Mouse (Mus musculus) yolk sac, embryonic 10.5 days (tissue): ENCODE results near the gene Flt3l.
"Not testable (repeated sequence)": the region's sequence is repeated elsewhere in the genome, so short reads cannot be mapped to it uniquely, and the experiment has no call there.

ENCODE experiments used
- DNase-seq: peaks from one replicate; pipeline ENCODE4 v3.0.0-alpha.2; 2017; ENCODE audit warnings: low spot score

Gene Flt3l

DNA sequence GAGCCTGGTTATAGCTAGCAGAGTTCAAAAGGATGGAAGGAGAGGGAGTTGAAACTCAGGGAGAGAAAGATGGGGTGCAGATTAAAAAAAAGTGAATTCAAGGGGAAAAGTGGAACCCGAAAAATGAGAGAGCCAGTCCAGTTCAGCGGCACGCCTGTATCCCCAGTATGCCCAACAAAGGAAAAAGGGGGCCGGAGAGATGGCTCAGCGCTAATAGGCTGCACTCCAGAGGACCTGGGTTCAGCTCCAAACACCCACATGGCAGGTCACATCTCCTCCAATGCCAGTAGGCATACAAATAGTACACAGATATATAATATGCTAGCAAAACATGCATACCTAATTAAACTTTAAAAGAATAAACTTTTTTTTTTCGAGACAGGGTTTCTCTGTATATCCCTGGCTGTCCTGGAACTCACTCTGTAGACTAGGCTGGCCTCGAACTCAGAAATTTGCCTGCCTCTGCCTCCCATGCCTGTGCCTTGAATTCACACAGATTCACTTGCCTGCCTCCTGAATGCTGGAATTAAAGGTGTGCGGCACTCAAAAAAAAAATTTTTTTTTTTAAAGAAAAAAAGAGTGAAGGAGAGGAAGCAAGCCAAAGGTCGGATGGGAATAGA, 26.9 kb upstream of the Flt3l start:
- DNase-seq = no peak

DNA sequence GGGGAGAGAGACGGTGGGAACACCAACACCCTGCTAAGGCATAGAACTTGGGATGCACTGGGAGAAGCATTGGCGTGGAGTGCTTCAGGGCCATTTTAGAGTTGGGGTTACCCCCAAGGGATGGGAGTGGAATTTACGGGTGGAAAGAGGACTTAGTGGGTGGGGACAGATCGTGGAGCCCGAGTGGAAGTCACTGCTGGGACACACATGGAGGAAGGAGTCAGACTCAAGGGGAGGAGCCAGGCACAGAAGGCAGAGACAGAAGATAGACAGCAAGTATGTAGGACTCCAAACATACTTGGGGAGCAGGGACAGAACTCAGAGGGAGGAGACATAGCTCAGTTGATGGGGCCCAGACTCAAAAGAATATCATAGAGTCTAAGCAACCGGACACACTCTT, 26.3 kb upstream of the Flt3l start:
- no peak for DNase-seq

DNA sequence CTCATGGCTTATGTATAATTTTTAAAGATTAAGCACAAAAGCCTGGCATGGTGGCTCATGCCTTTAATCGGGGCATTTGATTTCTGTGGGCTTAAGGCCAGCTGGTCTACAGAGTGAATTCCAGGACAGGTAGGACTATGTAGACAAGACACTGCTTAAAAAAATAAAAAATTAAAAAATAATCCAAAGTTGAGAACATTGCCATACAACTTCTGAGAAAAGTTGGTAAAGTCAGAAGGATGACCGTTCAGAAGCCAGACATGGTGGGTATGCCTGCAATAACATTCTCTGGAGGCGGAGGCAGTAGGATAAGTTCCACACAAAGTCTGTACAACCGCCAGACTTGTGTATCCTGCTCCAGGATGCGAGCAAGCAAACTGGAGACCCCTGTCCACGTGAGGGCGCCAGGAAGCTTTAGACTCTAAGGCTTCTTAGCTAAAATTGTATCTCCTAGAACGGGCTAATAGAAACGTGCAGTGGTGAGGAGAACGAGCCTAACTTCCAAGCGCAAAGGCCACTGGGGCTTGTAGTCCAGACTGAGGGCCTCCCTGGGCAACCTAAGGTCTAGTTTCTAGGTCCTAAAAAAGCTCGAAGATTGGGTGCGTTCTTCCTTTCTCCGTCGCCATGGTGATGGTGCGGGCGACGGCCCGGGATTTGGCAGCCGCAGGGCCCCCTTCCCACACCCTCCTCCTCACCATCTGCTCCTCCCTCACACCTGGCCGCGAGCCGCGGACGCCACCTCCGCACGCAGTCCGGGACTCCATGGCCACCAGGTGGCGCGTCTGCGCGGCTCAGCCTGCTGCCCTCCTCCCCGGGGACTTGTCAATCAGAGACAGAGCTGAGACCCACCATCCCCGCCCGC, 25.6 kb upstream of the Flt3l start:
- peak; percentile 89 for DNase-seq

DNA sequence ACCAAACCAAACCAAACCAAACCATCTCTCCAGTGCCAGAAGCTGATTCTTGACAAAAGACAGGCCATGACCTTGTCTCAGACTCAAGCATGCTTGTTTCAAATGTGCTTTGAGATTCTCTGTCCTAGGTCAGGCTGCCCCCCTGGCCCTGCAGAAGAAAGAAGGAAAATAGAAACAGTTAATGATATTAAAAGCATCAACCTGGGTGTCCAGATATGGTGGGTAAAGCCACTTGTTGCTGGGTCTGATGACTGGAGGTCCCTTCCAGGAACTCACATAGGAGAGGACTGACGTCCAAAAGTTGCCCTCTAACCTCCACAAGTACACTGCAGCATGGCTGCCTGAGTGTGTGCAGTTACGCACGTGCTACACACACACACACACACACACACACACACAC, 24.6 kb upstream of the Flt3l start:
- no peak for DNase-seq

DNA sequence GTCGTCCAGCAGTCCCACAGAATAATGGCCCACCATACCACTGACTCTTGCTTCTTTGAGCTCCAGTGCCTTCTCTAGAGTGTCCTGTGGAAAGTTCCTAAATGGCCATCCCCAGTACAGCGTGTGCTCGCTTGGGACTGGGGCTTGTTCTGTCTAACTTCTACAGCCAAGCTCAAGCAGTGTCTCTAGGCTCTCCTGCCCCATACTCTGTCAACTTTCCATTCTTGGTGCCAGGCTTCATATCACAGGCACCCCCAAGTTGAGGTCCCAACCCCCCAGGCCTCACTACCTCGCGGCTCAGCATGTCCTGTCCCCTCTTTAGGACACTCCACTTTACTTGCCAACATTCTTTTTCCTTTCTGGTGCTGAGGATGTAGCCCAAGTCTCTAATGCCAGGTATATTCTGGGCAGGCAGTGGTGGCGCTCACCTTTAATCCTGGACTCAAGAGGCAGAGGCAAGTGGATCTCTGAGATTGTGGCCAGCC, 24.1 kb upstream of the Flt3l start:
- DNase-seq = no peak

DNA sequence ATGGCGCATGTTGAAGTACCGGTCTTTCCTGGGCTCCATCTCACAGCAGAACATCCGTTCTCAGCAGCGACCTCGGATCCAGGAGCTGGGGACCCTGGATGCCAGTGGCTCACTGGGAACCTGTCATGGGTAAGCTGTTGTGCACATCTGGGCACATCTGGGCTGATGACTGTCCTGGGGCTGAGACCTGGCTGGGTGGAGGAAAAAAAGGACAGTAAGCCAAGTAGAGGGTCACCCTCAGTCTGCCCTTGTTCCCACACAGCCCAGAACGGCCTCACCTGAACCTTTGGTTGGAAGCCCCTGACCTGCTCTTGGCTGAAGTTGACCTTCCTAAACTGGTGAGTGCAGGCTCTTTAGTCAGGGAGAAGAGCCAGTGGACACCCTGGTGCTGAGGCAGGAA, 22.8 kb upstream of the Flt3l start:
- no peak for DNase-seq

DNA sequence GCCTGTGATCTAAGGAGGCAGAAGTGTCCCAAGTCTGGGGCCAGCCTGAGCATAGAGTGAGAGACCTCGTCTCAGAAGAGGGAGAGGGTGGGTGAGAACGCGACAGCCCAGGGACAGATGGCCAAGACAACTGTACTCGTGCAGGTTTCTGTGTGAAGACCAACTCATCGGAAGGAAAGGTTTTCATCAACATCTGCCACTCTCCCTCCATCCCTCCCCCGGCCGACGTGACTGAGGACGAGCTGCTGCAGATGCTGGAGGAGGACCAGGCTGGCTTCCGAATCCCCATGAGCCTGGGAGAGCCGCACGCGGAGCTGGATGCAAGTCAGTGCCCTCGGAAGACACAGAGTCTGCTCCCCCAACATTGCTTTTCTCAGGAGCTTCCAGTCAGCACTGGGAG, 21.2 kb upstream of the Flt3l start:
- DNase-seq = no peak

DNA sequence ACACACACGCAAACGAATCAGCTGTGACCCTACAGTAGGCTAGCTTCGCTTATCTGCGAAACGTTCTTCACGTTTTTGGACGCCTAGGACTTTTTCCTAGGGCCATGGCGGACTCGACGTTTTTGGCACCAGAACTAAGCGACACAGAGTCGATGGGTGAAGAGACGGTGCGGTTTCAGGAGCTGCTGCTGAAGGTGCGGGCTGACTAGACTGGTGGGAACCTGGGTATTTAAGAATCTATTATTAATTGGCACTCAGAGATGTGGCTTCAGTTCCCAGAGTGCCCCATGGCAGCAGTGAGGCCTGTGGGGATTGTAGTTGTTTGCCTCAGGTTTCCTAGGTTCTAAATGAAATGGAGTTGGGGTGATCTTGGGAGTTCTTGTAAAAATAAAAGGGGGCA, 20.0 kb upstream of the Flt3l start:
- no peak for DNase-seq

DNA sequence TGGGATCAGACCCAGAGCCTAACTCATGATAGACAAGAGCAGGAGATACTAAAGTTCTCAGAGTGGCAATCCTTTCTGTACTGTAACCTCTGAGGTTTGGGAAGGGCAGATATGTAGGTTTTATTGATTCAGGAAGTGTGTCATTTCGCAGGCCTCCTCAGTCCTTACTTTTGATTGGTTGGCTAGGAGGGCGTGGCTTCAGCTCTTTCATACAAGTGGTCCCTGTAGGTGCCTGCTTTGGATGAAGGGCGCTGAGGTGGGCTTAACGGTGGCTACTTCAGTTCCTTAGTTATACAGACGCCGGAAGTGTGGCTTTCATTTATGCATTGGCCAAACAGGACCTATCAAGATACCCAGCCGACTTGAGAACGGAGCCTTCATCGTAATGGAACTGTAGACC, 19.4 kb upstream of the Flt3l start:
- DNase-seq = no peak

DNA sequence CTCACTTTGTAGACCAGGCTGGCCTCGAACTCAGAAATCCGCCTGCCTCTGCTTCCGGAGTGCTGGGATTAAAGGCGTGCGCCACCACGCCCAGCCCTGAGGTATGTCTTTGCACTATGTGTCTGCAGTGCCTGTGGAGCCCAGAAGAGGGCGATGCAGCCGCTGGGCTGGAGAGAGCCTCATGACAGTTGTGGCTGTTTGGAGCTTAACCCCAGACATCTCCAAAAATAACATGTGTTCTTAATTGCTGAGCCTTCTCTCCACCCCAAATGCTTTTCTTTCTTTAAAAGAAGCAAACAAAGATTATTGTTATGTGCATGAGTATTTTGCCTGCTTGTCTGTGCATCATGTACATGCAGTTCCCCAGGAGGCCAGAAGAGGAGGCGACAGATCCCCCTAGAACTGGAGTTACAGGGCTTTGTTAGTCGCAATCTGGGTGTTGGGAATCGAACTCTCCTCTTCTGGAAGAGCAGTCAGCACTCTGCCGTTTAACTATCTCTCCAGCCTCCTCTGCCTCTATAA, 18.8 kb upstream of the Flt3l start:
- DNase-seq = no peak

DNA sequence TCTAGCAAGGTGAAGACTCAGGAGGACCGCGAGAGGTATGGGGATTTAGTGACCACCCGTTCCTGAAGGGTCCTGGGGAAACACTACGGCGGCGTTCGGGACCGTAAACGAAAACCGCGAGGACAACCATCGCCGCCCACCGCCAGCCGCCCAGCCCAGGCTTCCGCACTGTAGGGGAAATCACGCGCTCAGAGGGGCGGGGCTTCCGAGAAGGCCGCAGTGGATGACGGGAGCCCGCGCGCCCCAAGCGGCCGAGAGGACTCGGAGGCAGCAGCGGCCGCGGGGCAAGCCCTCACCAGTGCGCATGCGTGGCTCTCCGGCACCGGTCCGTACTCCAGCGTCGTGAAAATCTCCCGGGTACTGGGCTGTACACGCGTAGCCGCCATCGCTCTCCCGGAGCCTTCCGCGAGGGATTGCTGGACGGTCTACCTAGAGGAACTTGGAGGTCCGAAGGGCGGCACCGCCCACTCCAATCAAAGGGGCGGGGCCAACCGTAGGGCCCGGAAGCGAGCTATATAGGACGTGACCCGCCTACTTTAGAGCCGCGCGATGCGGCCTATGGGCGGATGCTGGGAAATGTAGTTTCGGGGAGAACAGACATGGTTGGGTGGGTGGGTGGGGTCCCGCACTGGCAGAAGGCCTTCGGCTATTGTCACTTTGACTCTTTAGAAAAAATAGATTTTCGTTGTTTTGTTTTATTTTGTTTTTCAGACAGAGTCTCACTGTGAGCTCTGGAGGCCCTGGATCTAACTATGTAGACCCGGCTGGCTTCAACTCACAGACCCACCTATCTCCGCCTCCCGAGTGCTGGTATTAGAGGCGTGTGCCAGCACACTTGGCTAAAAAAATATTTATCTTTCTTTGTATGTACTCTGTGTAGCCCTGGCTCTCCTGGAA, 18.1 kb upstream of the Flt3l start, which contains the start of the genes Pih1d1 and Aldh16a1:
Gene Pih1d1, plus strand, starts transcription at position 208 of the 897 bp plus-strand sequence.
Gene Aldh16a1, minus strand, starts transcription at position 489 of the 897 bp plus-strand sequence.
- peak; percentile 97 for DNase-seq

DNA sequence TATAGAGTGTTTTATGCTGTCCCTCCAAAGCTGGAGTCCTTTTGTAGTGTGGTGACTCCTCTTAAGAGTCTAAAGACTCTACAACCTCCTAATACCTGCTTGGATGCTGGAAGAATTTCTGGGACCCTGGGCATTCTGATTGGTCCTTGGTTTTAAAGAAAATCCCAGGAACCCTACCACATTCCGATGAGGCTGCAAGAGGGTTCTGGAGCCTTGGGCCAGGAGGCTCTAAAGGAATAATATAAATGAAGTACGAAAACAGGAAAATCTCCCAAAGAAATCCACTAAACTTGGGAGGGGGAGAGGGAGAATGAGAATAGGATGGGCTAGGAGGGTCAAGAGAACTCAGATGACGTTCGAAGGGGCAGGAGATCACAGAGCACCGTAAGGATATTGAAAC, 17.4 kb upstream of the Flt3l start:
- DNase-seq = no peak

DNA sequence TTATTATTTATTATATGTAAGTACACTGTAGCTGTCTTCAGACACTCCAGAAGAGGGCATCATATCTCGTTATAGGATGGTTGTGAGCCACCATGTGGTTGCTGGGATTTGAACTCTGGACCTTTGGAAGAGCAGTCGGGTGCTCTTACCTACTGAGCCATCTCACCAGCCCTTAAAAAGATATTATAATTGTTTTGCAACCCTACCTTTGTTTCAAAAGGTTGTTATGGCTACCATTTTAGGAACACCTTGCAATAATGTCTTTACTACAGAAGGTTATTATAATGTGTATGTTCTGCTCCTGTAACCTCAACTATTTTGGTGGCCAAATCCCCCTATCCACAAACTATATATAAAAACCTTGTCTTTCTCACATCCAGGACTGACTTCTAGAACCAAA, 16.8 kb upstream of the Flt3l start:
- DNase-seq = not testable (repeated sequence)

DNA sequence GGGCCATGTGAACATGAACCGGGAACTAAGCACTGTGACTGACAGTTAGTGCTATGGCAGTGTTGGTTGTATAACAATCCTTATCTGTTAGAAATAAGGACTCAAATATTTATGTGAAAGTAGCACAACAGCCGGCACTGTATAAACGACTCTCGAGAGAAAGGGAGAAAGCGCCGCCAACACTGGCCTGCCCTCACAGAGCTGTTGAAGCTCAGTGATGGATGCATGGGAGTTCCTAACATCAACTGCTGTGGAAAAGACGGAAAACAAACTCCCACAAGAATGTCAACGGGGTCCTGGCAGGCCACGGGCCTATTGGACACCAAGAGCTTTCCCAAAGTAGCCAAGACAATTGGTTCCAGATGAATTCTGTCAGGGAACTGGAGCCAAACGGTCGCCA, 15.1 kb upstream of the Flt3l start:
- no peak for DNase-seq

DNA sequence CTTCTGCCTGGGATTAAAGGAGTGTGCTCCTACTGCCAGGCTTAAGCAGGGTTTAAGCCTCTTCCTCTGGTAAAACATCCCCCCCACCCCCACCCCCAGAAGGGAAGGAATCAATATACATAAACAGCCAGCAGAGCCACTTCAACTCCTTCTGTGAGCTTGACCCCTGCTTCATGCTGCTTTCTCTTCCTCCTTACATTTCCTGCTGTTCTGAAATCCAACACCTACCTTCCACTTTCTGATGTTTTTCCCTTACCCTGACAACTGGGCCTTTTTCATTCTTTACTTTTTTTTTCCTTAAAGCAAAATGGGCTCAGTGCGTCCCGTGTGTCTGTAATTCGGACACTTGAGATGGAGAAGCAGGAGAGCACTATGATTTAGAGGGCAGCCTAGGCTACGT, 14.1 kb upstream of the Flt3l start:
- DNase-seq = no peak

DNA sequence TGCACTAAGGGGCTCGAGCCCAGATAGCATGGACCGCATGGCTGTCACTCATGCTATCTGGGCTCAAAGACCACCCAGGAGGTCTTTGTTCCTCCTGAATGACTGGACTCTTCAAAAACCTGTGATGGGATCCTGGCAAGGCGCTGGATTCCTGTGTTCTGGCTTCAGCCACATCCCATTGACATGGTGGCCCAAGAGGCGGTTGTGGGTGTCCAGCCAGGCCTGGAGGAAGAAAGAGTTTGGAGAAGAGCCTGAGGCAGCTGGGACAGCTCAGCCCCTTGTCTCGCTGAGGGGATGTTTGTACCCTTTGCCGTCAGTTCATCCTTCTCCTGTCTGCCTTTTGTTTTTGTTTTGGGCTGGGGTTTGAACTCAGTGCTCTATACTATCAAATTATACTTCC, 13.3 kb upstream of the Flt3l start:
- DNase-seq = no peak

DNA sequence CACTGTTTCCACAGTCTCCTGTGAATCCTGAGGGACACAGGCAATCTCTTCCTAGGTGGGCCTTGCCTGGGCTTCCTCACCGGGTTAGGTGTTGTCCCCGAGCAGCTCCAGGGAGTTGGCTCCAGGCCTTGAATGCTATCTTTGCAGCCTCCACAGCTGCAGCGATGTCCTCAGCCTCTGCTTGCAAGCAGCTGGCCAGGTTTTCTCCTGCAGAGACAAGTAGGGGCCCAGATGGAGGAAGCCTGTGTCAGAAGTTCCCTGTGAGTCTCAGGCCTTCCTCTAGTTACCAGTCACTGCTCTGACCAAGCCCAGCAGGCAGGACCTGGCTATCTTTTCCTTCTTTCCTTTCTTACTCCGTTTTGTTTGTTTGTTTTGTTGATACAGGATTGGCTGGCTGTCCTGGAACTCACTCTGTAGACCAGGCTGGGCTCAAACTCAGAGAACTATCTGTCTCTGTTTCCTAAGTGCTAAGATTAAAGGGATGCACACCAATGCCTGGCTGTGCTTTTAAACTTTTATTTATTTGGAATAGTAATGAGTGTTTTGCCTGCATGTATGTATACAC, 12.4 kb upstream of the Flt3l start:
- peak; percentile 35 for DNase-seq

DNA sequence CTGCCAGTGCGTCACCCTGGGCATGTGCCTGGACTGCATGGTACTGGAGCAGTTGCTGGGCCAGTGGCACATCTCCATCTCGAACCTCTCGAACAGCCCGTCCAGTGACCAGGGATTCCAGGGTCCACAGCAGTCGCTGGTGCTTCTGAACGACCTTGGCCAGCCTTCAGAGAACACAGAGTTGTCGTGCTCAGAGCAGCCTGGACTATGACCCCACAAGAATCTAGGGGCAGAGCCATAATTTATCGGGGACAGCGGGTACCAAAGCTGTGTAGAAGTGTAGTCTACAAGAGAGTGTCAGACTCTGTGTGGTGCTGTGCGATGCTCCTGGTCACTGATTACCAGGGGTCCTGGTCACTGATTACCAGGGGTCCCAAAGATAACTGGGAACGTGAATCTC, 11.7 kb upstream of the Flt3l start:
- DNase-seq = peak; percentile 63

DNA sequence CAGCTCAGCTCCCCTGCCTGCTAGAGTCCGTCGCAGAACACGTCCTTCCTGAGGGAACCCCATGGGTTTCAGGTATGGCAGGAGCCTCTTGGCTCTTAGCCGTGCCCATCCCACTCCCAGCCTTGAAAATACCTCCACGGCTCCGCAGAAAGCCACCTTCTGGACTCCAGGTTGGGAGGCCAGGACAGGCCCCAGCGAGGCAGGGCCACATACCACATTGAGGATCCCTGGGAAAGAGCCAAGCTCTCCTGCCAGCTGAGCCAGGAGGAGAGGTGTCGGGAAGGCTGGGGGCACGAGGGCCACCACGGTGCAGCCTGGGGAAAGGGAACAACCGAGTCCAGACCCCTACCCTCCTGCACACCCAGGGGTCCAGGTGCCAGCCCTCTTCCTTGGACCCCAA, 11.0 kb upstream of the Flt3l start:
- no peak for DNase-seq

DNA sequence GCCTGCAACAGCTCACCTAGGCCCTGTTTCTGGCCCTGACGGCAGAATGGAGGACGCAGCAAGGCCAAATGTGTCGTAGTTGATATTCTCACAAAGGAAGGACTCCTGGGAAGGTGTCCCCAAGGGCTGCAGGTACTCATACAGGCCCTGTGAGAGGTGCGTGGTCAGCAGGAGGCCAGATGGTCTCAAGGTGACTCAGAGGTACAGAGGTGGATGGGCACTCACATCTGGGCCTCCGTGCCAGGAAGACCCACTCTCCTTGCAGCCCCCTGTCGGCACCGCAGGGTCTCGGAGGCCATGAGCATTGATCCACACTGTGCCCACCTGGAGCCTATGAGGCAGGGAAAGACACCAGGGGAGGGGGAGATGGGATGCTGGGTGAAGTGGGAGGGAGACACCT, 9.2 kb upstream of the Flt3l start:
- no peak for DNase-seq

DNA sequence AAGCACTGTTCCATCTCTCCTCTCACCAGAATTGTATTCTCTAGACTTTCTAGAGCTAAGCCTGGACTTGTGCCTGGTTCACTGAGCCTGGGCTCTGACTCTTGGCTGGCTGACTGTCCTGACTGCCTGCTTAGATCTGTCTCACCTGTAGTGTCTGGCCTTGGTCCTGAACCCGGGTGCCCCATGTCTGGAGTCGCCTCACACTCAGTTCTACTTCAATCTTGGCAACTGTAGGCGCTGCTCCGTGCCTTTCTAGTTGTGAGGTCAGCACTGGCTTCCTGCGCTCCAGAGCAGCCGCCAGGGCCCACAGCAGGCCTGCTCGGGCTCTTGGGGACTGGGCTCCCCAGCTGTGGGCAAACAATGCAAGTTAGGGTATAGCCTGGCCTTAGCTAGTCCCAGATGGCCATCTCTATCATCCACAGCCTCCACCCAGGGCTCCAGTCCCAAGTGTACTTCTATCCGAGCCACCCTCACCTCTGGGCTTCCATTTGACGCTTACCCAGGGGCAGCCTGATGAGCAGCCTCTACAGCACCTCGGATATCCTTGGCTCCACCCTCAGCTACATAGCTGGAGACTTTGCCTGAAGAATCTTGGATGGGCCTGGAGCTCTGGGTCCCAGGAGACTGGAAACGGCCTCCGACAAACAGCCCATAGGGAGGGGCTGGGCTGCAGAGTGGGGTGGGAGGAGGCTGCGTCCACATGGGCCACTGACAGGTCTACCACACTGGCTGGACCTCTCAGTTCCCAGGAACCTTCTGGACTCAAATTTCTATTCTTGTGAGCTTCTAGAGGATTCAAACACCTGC, 8.3 kb upstream of the Flt3l start:
- no peak for DNase-seq
